Mouse (Mus musculus): ENCODE measurements around the gene Ccm2l. TPM values are rescaled to one million over a fixed set of nuclear protein-coding genes. Genes with fewer than 3 reads are reported as not detected.

Ccm2l gene
- polyA plus RNA-seq, 1 experiment from 2014 or later = 1.1 TPM

- Histone ChIP-seq H3K9me3 (ENCODE audit: control insufficient read depth, low read length) (no peaks in the 10 kb centered on the region), H3K9ac (ENCODE audit: low read length) (no peak overlapping the region), H3K36me3 (ENCODE audit: control insufficient read depth, insufficient read depth, low read length) (no peaks in the 10 kb centered on the region), H3K4me3 (ENCODE audit: low read depth, low read length) (no peak overlapping the region), H3K4me2 (replicated peaks; ENCODE audit: low read depth) (no peak overlapping the region), H3K27ac (replicated peaks) (no peak overlapping the region), H3K27me3 (ENCODE audit: control insufficient read depth, insufficient read depth, low read length) (no peaks in the 10 kb centered on the region), H3K4me1 (replicated peaks; ENCODE audit: control insufficient read depth, insufficient read depth) (no peaks in the 10 kb centered on the region)
- 0 out of 2 replicates have a peak, but pooled peaks have one; percentile 28 for ATAC-seq (ENCODE audit: low FRiP score, low TSS enrichment)
- 30% methylated on average over 9 of the region's 9 CpGs for WGBS
- no peak for TF ChIP-seq CTCF (IDR thresholded peaks at IDR 0.05; ENCODE audit: low read depth)
- no peak for TF ChIP-seq EP300 (optimal IDR thresholded peaks at IDR 0.05)
- no peak for DNase-seq (ENCODE audit: low spot score)
Observed at GRCm38 (mm10) chr2:153049288-153049996, 16.3 kb upstream of the Ccm2l start.

GRCm38 (mm10) chr2:153049997-153050358, 15.8 kb upstream of the Ccm2l start:
- TF ChIP-seq EP300 (optimal IDR thresholded peaks at IDR 0.05) = no peak
- TF ChIP-seq CTCF (IDR thresholded peaks at IDR 0.05; ENCODE audit: low read depth) = no peak
- Histone ChIP-seq H3K27ac (replicated peaks) (no peak overlapping the region), H3K4me3 (ENCODE audit: low read depth, low read length) (no peak overlapping the region), H3K9me3 (ENCODE audit: control insufficient read depth, low read length) (no peaks in the 10 kb centered on the region), H3K36me3 (ENCODE audit: control insufficient read depth, insufficient read depth, low read length) (no peaks in the 10 kb centered on the region), H3K27me3 (ENCODE audit: control insufficient read depth, insufficient read depth, low read length) (no peaks in the 10 kb centered on the region), H3K4me1 (replicated peaks; ENCODE audit: control insufficient read depth, insufficient read depth) (no peaks in the 10 kb centered on the region), H3K4me2 (replicated peaks; ENCODE audit: low read depth) (no peak overlapping the region), H3K9ac (ENCODE audit: low read length) (no peak overlapping the region)
- ATAC-seq (ENCODE audit: low FRiP score, low TSS enrichment) = no peak
- no peak for DNase-seq (ENCODE audit: low spot score)
- 80% methylated on average over 4 of the region's 4 CpGs for WGBS

- DNase-seq (ENCODE audit: low spot score) (no peak), ATAC-seq (ENCODE audit: low FRiP score, low TSS enrichment) (no peak)
- Histone ChIP-seq H3K27me3 (ENCODE audit: control insufficient read depth, insufficient read depth, low read length) (no peaks in the 10 kb centered on the region), H3K9me3 (ENCODE audit: control insufficient read depth, low read length) (no peaks in the 10 kb centered on the region), H3K27ac (replicated peaks) (no peak overlapping the region), H3K9ac (ENCODE audit: low read length) (no peak overlapping the region), H3K4me3 (ENCODE audit: low read depth, low read length) (no peak overlapping the region), H3K4me1 (replicated peaks; ENCODE audit: control insufficient read depth, insufficient read depth) (no peaks in the 10 kb centered on the region), H3K4me2 (replicated peaks; ENCODE audit: low read depth) (no peak overlapping the region), H3K36me3 (ENCODE audit: control insufficient read depth, insufficient read depth, low read length) (no peaks in the 10 kb centered on the region)
- TF ChIP-seq CTCF (IDR thresholded peaks at IDR 0.05; ENCODE audit: low read depth) (no peak), EP300 (optimal IDR thresholded peaks at IDR 0.05) (no peak)
- WGBS = 78% methylated on average over 6 of the region's 6 CpGs
Observed at GRCm38 (mm10) chr2:153051095-153051494, 14.7 kb upstream of the Ccm2l start.

GRCm38 (mm10) chr2:153051537-153051936, 14.2 kb upstream of the Ccm2l start:
- Histone ChIP-seq H3K9ac (ENCODE audit: low read length) (no peak overlapping the region), H3K4me2 (replicated peaks; ENCODE audit: low read depth) (no peak overlapping the region), H3K4me3 (ENCODE audit: low read depth, low read length) (no peak overlapping the region), H3K27ac (replicated peaks) (no peak overlapping the region), H3K36me3 (ENCODE audit: control insufficient read depth, insufficient read depth, low read length) (no peaks in the 10 kb centered on the region), H3K9me3 (ENCODE audit: control insufficient read depth, low read length) (no peaks in the 10 kb centered on the region), H3K27me3 (ENCODE audit: control insufficient read depth, insufficient read depth, low read length) (no peaks in the 10 kb centered on the region), H3K4me1 (replicated peaks; ENCODE audit: control insufficient read depth, insufficient read depth) (no peaks in the 10 kb centered on the region)
- DNase-seq (ENCODE audit: low spot score) = no peak
- TF ChIP-seq CTCF (IDR thresholded peaks at IDR 0.05; ENCODE audit: low read depth) (no peak), EP300 (optimal IDR thresholded peaks at IDR 0.05) (no peak)
- no peak for ATAC-seq (ENCODE audit: low FRiP score, low TSS enrichment)
- 78% methylated on average over 9 of the region's 9 CpGs for WGBS

GRCm38 (mm10) chr2:153052700-153053351, 12.9 kb upstream of the Ccm2l start:
- Histone ChIP-seq H3K27ac (replicated peaks) (no peak overlapping the region), H3K4me1 (replicated peaks; ENCODE audit: control insufficient read depth, insufficient read depth) (no peaks in the 10 kb centered on the region), H3K4me2 (replicated peaks; ENCODE audit: low read depth) (no peak overlapping the region), H3K36me3 (ENCODE audit: control insufficient read depth, insufficient read depth, low read length) (no peaks in the 10 kb centered on the region), H3K9ac (ENCODE audit: low read length) (no peak overlapping the region), H3K27me3 (ENCODE audit: control insufficient read depth, insufficient read depth, low read length) (no peaks in the 10 kb centered on the region), H3K4me3 (ENCODE audit: low read depth, low read length) (no peak overlapping the region), H3K9me3 (ENCODE audit: control insufficient read depth, low read length) (no peaks in the 10 kb centered on the region)
- no peak for ATAC-seq (ENCODE audit: low FRiP score, low TSS enrichment)
- TF ChIP-seq EP300 (optimal IDR thresholded peaks at IDR 0.05) = no peak
- peak; percentile 24 for TF ChIP-seq CTCF (IDR thresholded peaks at IDR 0.05; ENCODE audit: low read depth)
- WGBS = 7% methylated on average over 30 of the region's 30 CpGs
- DNase-seq (ENCODE audit: low spot score) = no peak

- Histone ChIP-seq H3K27me3 (ENCODE audit: control insufficient read depth, insufficient read depth, low read length) (no peaks in the 10 kb centered on the region), H3K4me2 (replicated peaks; ENCODE audit: low read depth) (no peak overlapping the region), H3K4me1 (replicated peaks; ENCODE audit: control insufficient read depth, insufficient read depth) (no peaks in the 10 kb centered on the region), H3K4me3 (ENCODE audit: low read depth, low read length) (no peak overlapping the region), H3K9ac (ENCODE audit: low read length) (no peak overlapping the region), H3K27ac (replicated peaks) (no peak overlapping the region), H3K9me3 (ENCODE audit: control insufficient read depth, low read length) (no peaks in the 10 kb centered on the region), H3K36me3 (ENCODE audit: control insufficient read depth, insufficient read depth, low read length) (no peaks in the 10 kb centered on the region)
- WGBS = 85% methylated on average over 8 of the region's 8 CpGs
- DNase-seq (ENCODE audit: low spot score) (no peak), ATAC-seq (ENCODE audit: low FRiP score, low TSS enrichment) (no peak)
- TF ChIP-seq CTCF (IDR thresholded peaks at IDR 0.05; ENCODE audit: low read depth) (no peak), EP300 (optimal IDR thresholded peaks at IDR 0.05) (no peak)
Observed at GRCm38 (mm10) chr2:153053896-153054295, 11.9 kb upstream of the Ccm2l start.
